Mouse (Mus musculus) stomach, postnatal 0 days (tissue): ENCODE data around the gene Col8a1.

Experiments
- CTCF ChIP-seq: IDR thresholded peaks from 2 replicates; pipeline ENCODE4 v1.5.1; 2016; ENCODE audit warnings: antibody characterized with exemption, low read depth, mild to moderate bottlenecking, moderate library complexity
- EP300 ChIP-seq: optimal IDR thresholded peaks from 2 replicates; pipeline ENCODE3; 2016; ENCODE audit warnings: antibody characterized with exemption

GRCm38 (mm10) chr16:57662661-57663060 is 91.9 kb downstream of the Col8a1 start:
- TF ChIP-seq CTCF (no peak), EP300 (no peak)
